Comparison of ENCODE assay signal across 21 mouse cellular contexts in the genomic region with DNA sequence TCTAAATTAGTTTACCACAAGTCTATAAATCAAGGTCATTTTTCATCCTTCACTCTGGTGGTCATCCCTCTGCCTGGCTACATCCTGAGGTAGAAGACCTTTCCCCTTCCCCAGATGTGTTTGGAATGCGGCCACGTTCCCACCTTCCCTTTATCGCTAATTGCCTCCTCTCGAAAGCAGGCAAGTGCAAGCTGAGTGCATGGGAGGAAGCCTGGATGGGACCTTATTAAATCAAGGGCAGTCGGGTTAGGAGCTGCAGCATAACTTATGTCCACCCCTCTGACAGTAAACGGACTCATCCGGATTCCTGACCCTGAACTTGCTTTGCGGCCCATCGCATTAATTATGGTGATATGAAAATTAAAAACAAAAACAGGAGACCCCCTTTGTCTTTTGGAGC.
DNase-seq lines count a peak whose midpoint lies in the region; ATAC-seq lines count a peak whose summit lies in the region.
"Had no signal": no experiment of that assay in that cellular context is flagged by ENCODE, and none has a peak within 500 bp of the region (broad histone marks: within the 10 kb centered on the region; RNA-seq: fewer than 3 reads in every experiment).

No protein-coding gene starts in this region.

- H3K4me2 ChIP-seq in kidney, embryonic 16.5 days (replicated peaks; ENCODE audit: low read depth, low read length): no peak overlapping the region
- no peak overlapping the region for H3K4me2 ChIP-seq in lung, embryonic 16.5 days (ENCODE audit: low read depth, low read length)
- H3K4me2 ChIP-seq in limb, embryonic 11.5 days (ENCODE audit: low read depth, severe bottlenecking): no peak overlapping the region
- H3K4me2 ChIP-seq: forebrain, embryonic 13.5 days; heart, embryonic 15.5 days; hindbrain, embryonic 14.5 days; limb, embryonic 13.5 days; liver, embryonic 13.5 days; midbrain, embryonic 15.5 days had no signal

- no peak for DNase-seq in kidney, adult 18-20 months
- no peak for DNase-seq in lung, postnatal 14 days
- peak; percentile 39 for DNase-seq in forelimb bud, embryonic 11.5 days (ENCODE audit: low read depth, low spot score)
- DNase-seq in limb, embryonic 11.5 days (ENCODE audit: low spot score): peak; percentile 33
- no peak for DNase-seq in heart, postnatal 14 days
- no peak for DNase-seq in natural killer cell, adult 2 months (ENCODE audit: low spot score in 2 of 2)
- DNase-seq: adrenal gland, adult 8-10 months; gastrocnemius, adult 2 months; heart, postnatal 4 days; liver, embryonic 13.5 days; right cerebral cortex, adult 18-20 months; right cerebral cortex, postnatal 4 days; thymus, postnatal 14 days had no signal

- H3K4me1 ChIP-seq in kidney, embryonic 16.5 days (ENCODE audit: insufficient read depth, low read length): peaks cover 14% of the 10 kb centered on the region; the same call in 1 of the 2 replicates
- peaks cover 12% of the 10 kb centered on the region for H3K4me1 ChIP-seq in lung, embryonic 16.5 days (replicated peaks; ENCODE audit: control insufficient read depth, insufficient read depth, low read length)
- peaks cover 4% of the 10 kb centered on the region; the same call in 1 of the 2 replicates for H3K4me1 ChIP-seq in limb, embryonic 11.5 days (ENCODE audit: control insufficient read depth, insufficient read depth, low read length)
- H3K4me1 ChIP-seq: forebrain, embryonic 13.5 days; heart, embryonic 15.5 days; liver, embryonic 13.5 days; midbrain, embryonic 15.5 days had no signal

- H3K36me3 ChIP-seq in kidney, embryonic 16.5 days (ENCODE audit: insufficient read depth, low read length): no peaks in the 10 kb centered on the region
- H3K36me3 ChIP-seq in lung, embryonic 16.5 days (ENCODE audit: control insufficient read depth, insufficient read depth, low read length): no peaks in the 10 kb centered on the region
- H3K36me3 ChIP-seq in limb, embryonic 11.5 days (ENCODE audit: control insufficient read depth, insufficient read depth, low read length): no peaks in the 10 kb centered on the region
- H3K36me3 ChIP-seq: heart, embryonic 15.5 days; limb, embryonic 13.5 days; liver, embryonic 13.5 days; midbrain, embryonic 15.5 days had no signal

- WGBS in kidney, embryonic 16.5 days: 18% methylated on average over 9 of the region's 9 CpGs
- 26% methylated on average over 9 of the region's 9 CpGs for WGBS in lung, embryonic 16.5 days
- WGBS in limb, embryonic 11.5 days: 22% methylated on average over 9 of the region's 9 CpGs

- intact Hi-C loops in heart, postnatal 14 days (cut with DNase I): no loop called here

- no peak overlapping the region for H3K4me3 ChIP-seq in kidney, embryonic 16.5 days (ENCODE audit: low read length)
- H3K4me3 ChIP-seq in lung, embryonic 16.5 days (ENCODE audit: low read length): no peak overlapping the region
- no peak overlapping the region for H3K4me3 ChIP-seq in limb, embryonic 11.5 days (ENCODE audit: low read depth, low read length)
- H3K4me3 ChIP-seq: forebrain, embryonic 13.5 days; gastrocnemius, adult 2 months; heart, embryonic 15.5 days; limb, embryonic 13.5 days; liver, embryonic 13.5 days; midbrain, embryonic 15.5 days had no signal

- ATAC-seq in kidney, embryonic 16.5 days (ENCODE audit: low FRiP score, low TSS enrichment): peak; percentile 49; the same call in 1 of the 2 replicates
- peak; percentile 65 for ATAC-seq in lung, embryonic 16.5 days (ENCODE audit: low read depth)
- no peak for ATAC-seq in limb, embryonic 11.5 days (ENCODE audit: insufficient number of reproducible peaks, low FRiP score, low TSS enrichment, low read depth)
- ATAC-seq: forebrain, embryonic 13.5 days; inflammation-experienced regulatory T-cells, adult 6 months; midbrain, embryonic 15.5 days had no signal

- H3K27me3 ChIP-seq in kidney, embryonic 16.5 days (ENCODE audit: insufficient read depth, low read length): no peaks in the 10 kb centered on the region
- no peaks in the 10 kb centered on the region for H3K27me3 ChIP-seq in lung, embryonic 16.5 days (ENCODE audit: control insufficient read depth, insufficient read depth, low read depth, low read length)
- H3K27me3 ChIP-seq in limb, embryonic 11.5 days (ENCODE audit: control insufficient read depth, insufficient read depth, low read length): no peaks in the 10 kb centered on the region
- H3K27me3 ChIP-seq: forebrain, embryonic 13.5 days; heart, embryonic 15.5 days; limb, embryonic 13.5 days; liver, embryonic 13.5 days; midbrain, embryonic 15.5 days had no signal

- no peaks in the 10 kb centered on the region for H3K9me3 ChIP-seq in kidney, embryonic 16.5 days (ENCODE audit: low read length)
- no peaks in the 10 kb centered on the region for H3K9me3 ChIP-seq in lung, embryonic 16.5 days (ENCODE audit: control insufficient read depth, low read length)
- no peaks in the 10 kb centered on the region for H3K9me3 ChIP-seq in limb, embryonic 11.5 days (ENCODE audit: control insufficient read depth, low read length)
- H3K9me3 ChIP-seq: forebrain, embryonic 13.5 days; heart, embryonic 15.5 days; limb, embryonic 13.5 days; liver, embryonic 13.5 days; midbrain, embryonic 15.5 days had no signal

- H3K9ac ChIP-seq in kidney, embryonic 16.5 days (replicated peaks; ENCODE audit: low read length): no peak overlapping the region
- H3K9ac ChIP-seq in lung, embryonic 16.5 days (ENCODE audit: low read length): no peak overlapping the region
- no peak overlapping the region for H3K9ac ChIP-seq in limb, embryonic 11.5 days (ENCODE audit: low read length)
- H3K9ac ChIP-seq: forebrain, embryonic 13.5 days; heart, embryonic 15.5 days; hindbrain, embryonic 14.5 days; limb, embryonic 13.5 days; liver, embryonic 13.5 days; midbrain, embryonic 15.5 days had no signal

- no peak overlapping the region for H3K27ac ChIP-seq in kidney, embryonic 16.5 days (ENCODE audit: low read length)
- H3K27ac ChIP-seq in lung, embryonic 16.5 days (ENCODE audit: low read length): no peak overlapping the region
- no peak overlapping the region for H3K27ac ChIP-seq in limb, embryonic 11.5 days (replicated peaks; ENCODE audit: low read depth, low read length)
- H3K27ac ChIP-seq: forebrain, embryonic 13.5 days; gastrocnemius, adult 2 months; heart, embryonic 15.5 days; hindbrain, embryonic 14.5 days; limb, embryonic 13.5 days; liver, embryonic 13.5 days; midbrain, embryonic 15.5 days had no signal

Comparison
In these comparisons a context has a peak if more than half of its experiments do, and no peak if none do; other contexts are left out.
1. DNase-seq: peak in forelimb bud, embryonic 11.5 days (single experiment) and limb, embryonic 11.5 days (single experiment); none in kidney, adult 18-20 months (single experiment), lung, postnatal 14 days (single experiment), heart, postnatal 14 days (0 of 2) and natural killer cell, adult 2 months (0 of 2).